Mouse (Mus musculus) cerebellum, adult 2 months (tissue): ENCODE results near the gene Fcmr.

ENCODE experiments used
- CTCF ChIP-seq: fragments of 200-500 bp; IDR thresholded peaks from 2 replicates; pipeline ENCODE4 v1.5.1; 2011; ENCODE audit warnings: low read depth, mild to moderate bottlenecking, control low read depth, low read length, moderate library complexity, borderline replicate concordance; ENCODE audit not compliant: insufficient read depth
- POLR2A ChIP-seq: fragments of 200-500 bp; IDR thresholded peaks from 2 replicates; pipeline ENCODE4 v1.6.1; 2011; ENCODE audit warnings: low read length, control low read depth, borderline replicate concordance; ENCODE audit not compliant: insufficient read depth

DNA sequence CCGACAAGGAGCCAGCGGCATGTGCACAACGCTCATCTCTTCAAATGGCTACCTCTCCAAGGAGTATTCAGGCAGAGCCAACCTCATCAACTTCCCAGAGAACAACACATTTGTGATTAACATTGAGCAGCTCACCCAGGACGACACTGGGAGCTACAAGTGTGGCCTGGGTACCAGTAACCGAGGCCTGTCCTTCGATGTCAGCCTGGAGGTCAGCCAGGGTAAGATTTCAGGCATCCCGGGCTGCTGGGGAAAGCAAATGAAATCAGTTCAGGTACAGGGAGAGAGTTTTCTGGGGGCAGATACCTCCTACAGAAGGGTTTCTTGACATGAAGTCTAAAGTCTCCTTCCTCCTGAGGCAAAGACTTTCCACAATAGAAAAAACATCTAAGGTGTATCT is 23.8 kb upstream of the Fcmr start:
- TF ChIP-seq POLR2A (no peak), CTCF (no peak)
